Mouse (Mus musculus) erythroblast, embryonic 14.5 days (primary cell): Measurements from ENCODE around the gene Cdv3. TPM values are rescaled to one million over a fixed set of nuclear protein-coding genes. Genes with fewer than 3 reads are reported as not detected.
"Not testable (repeated sequence)": the region's sequence is repeated elsewhere in the genome, so short reads cannot be mapped to it uniquely, and the experiment has no call there.

Source experiments
- H3K27me3 ChIP-seq: 2 replicates; pipeline ENCODE4 v1.6.1; 2012; ENCODE audit warnings: inconsistent platforms; ENCODE audit not compliant: control insufficient read depth
- H3K36me3 ChIP-seq: 2 replicates; pipeline ENCODE4 v1.6.1; 2012; ENCODE audit warnings: mild to moderate bottlenecking, inconsistent platforms; ENCODE audit not compliant: control insufficient read depth
- H3K4me1 ChIP-seq: 2 replicates; pipeline ENCODE4 v1.6.1; 2012; ENCODE audit warnings: inconsistent platforms; ENCODE audit not compliant: control insufficient read depth
- H3K4me3 ChIP-seq: replicated peaks from 2 replicates; pipeline ENCODE3; 2012; ENCODE audit warnings: moderate library complexity, mild to moderate bottlenecking, inconsistent platforms
- H3K9me3 ChIP-seq: 2 replicates; pipeline ENCODE4 v1.6.1; 2012; ENCODE audit warnings: low read length, inconsistent platforms, mixed read lengths; ENCODE audit not compliant: control insufficient read depth
- GATA1 ChIP-seq: IDR thresholded peaks from 2 replicates; pipeline ENCODE4 v1.6.1; 2012; ENCODE audit warnings: low read length, inconsistent platforms, mixed read lengths
- TAL1 ChIP-seq: IDR thresholded peaks from 3 replicates; pipeline ENCODE4 v1.6.1; 2012; ENCODE audit warnings: low read length, inconsistent platforms, mixed read lengths
- polyA plus RNA-seq: library from polyadenylated mRNA; stranded (reverse); fragments of >175 nt; gene quantifications from 2 replicates; pipeline ENCODE4 v1.2.3, GENCODE M21; 2012

The Cdv3 gene
- polyA plus RNA-seq, 1 experiment = 8.8 TPM

DNA sequence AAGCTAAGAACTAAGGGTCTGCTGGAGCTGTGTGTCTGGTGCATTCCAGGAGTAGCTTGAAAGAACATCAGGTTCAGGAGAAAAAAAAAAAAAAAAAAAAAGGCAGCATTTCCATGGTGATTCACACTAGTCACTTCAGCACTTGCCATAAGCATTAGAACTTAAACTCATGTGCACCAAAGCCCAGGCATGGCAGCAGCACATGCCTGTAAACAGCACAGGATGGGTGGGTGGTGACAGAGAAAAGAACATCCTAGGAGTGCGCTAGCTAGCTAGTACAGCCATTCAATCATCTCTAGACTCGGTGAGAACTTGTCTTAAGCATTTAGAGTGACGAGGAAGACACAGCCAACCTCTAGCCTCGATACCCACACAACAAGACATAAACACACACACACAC lies 7.1 kb downstream of the Cdv3 start:
- TF ChIP-seq TAL1 (no peak), GATA1 (no peak)
- peaks cover 28% of the 10 kb centered on the region for H3K4me1 ChIP-seq
- H3K36me3 ChIP-seq = peaks cover 89% of the 10 kb centered on the region
- H3K4me3 ChIP-seq = no peak overlapping the region
- H3K27me3 ChIP-seq = no peaks in the 10 kb centered on the region
- no peaks in the 10 kb centered on the region for H3K9me3 ChIP-seq

DNA sequence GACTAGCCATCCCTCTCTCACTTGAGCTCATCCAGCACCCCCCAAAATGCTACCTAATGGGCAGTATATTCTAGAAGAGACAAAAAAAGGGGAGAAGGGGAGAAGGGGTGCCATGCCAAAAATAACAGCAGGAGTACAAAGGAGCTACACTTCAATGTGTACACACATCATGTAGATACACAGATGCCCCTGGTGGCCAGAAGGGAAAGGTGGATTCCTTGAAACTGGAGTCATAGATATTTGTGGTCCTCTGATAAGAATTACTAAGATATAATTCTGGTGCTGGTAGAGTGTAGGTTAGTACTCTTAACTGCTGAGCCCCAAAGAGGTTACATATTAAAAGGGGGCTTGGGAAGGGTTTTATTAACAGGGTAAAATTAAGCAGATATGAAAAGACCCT lies 7.7 kb downstream of the Cdv3 start:
- no peaks in the 10 kb centered on the region for H3K27me3 ChIP-seq
- H3K4me1 ChIP-seq = peaks cover 22% of the 10 kb centered on the region
- H3K4me3 ChIP-seq = no peak overlapping the region
- TF ChIP-seq GATA1 (no peak), TAL1 (no peak)
- H3K9me3 ChIP-seq = no peaks in the 10 kb centered on the region
- H3K36me3 ChIP-seq = peaks cover 87% of the 10 kb centered on the region

DNA sequence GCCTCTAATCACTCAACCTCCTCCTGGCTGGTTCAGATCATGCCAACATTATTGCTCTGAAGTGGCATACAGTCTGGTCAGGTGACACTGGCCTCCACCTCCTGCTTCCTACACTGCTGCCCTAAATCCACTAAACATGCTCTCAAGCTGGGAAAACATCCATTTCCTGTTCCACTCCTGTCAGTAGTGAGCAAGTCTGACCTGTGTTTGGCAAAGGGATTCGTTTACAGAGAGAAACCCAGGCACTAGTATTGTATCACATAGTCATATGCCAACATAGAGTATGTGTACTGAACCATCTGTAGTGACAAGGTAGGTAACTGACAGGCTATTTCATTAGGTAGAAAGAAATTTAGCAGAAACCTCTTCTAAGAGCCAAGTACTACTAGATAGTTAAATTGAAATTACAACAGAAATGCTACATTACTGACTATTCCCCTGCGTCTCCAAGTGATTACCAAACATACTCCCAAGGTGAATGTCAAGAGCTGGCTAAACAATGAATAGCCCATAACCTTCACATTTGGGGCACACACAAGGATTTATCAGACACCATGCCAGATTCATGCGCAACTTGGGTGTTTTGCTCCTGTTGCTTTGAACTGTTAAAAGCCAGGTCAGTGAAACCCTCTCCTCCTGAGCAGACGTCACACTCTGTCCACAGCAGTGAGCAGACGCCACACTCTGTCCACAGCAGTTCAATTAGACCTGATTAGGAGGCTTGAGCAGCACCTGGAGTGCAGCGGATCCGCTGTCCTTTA lies 12.0 kb downstream of the Cdv3 start:
- Histone ChIP-seq H3K4me1 (peaks cover 12% of the 10 kb centered on the region), H3K36me3 (peaks cover 88% of the 10 kb centered on the region)
- not testable (repeated sequence) for H3K27me3 ChIP-seq, H3K4me3 ChIP-seq, H3K9me3 ChIP-seq

DNA sequence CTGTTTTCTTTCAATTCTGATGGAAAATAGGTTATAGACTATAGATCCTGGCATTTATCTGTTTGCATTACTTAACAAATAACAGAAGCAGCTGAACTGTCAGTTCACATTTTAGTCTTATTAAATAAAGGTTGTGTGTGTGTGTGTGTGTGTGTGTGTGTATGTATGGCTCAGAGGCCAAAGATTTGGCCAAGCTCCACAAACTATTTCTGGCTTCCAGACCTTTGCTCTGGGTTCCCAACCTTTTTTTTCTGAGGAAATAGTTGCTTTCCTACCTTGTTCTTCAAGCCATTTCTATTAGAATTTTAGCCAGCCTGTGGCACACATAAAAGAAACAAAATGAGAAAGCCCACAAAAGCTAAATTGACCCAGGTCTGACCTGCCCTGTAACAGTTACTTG lies 16.8 kb downstream of the Cdv3 start:
- peaks cover 98% of the 10 kb centered on the region for H3K36me3 ChIP-seq
- H3K4me3 ChIP-seq = no peak overlapping the region
- H3K4me1 ChIP-seq = peaks cover 7% of the 10 kb centered on the region
- no peaks in the 10 kb centered on the region for H3K9me3 ChIP-seq
- no peaks in the 10 kb centered on the region for H3K27me3 ChIP-seq
- TF ChIP-seq TAL1 = no peak
- no peak for TF ChIP-seq GATA1

DNA sequence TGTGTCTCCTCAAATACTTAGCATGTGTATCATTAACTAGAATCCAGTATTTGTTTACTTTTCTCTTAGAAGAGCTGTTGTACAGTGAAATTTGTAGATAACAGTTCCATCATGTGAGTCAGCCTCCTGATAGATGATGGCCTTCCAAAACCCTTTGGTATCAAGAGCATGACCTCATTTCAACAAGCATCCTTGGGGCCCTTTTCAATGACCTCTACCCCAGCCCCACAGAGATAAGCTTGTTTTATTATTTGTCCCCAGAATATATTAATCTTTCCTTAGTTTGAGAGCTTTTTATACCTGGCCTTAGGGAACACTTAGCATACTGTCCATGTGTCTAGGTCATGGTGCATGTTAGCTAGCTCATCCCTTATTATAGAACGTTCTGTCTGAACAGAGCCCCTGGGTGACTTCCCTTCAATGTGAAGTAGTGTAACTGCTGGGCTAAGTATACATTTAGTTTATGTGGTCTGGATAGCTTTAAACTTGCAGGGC lies 17.6 kb downstream of the Cdv3 start:
- Histone ChIP-seq H3K4me1 (peaks cover 7% of the 10 kb centered on the region), H3K4me3 (no peak overlapping the region), H3K9me3 (no peaks in the 10 kb centered on the region), H3K27me3 (no peaks in the 10 kb centered on the region), H3K36me3 (peaks cover 99% of the 10 kb centered on the region)
- TF ChIP-seq TAL1 = no peak
- TF ChIP-seq GATA1 = no peak

DNA sequence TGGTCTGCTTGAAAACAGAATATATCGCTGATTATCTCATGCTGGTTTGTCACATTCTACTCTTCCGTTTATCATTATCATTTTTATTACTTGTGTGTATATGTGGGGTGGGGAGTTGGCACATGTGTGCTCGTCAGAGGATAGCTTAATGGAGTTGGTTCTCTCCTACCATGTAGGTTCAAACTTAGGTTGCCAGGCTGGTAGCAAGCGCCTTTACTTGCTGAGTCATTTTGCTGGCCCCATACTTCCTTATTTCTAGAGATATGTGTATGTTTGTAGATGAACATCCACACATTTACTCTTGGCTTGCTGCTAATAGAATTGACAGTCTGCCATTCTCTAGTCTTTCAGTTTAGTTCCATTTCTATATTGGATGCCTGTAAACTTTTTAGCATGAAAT lies 18.6 kb downstream of the Cdv3 start:
- Histone ChIP-seq H3K36me3 (peaks cover 100% of the 10 kb centered on the region), H3K27me3 (no peaks in the 10 kb centered on the region), H3K9me3 (no peaks in the 10 kb centered on the region), H3K4me1 (peaks cover 7% of the 10 kb centered on the region), H3K4me3 (no peak overlapping the region)
- TF ChIP-seq GATA1 (no peak), TAL1 (no peak)

DNA sequence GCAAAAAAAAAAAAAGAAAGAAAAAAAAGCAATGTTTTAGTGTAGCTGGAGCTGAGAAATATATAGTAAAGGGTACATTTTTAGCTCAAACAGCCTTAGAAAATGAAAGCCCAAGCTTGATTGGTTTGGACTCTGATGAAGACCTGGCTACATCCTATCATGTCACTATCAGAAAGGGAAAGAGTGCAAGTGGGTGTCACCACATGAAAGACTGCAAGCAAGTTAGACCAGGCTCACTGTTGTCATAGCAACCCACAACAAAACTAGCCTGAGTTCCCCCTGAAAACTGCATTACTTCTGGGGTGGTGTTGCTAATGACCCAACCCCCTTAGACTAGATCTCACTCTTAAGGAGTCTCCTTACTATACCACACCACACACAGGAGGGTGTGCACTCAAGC lies 28.7 kb downstream of the Cdv3 start:
- Histone ChIP-seq H3K4me1 (no peaks in the 10 kb centered on the region), H3K36me3 (peaks cover 96% of the 10 kb centered on the region), H3K27me3 (no peaks in the 10 kb centered on the region), H3K9me3 (no peaks in the 10 kb centered on the region), H3K4me3 (no peak overlapping the region)
- TF ChIP-seq TAL1 (no peak), GATA1 (no peak)

DNA sequence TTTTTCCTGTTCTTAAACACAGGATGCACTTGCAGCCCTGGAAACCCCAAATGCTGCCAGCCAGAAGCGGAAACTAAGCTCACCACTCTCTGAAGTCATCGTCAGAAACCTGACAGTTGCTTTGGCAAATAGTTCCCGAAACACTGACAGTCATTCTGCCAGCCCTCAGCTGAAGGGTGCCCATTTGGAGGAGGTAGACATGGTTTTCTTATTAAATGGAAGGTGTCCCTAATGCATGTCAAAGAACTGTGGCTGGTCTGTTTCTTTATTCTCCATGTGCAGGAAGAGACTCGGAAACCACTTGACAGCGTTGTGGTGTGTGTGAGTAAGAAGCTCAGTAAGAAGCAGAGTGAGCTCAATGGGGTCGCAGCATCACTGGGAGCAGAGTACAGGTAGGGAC lies 33.0 kb downstream of the Cdv3 start:
- Histone ChIP-seq H3K36me3 (peaks cover 100% of the 10 kb centered on the region), H3K4me1 (peaks cover 6% of the 10 kb centered on the region), H3K9me3 (no peaks in the 10 kb centered on the region), H3K4me3 (no peak overlapping the region), H3K27me3 (no peaks in the 10 kb centered on the region)
- no peak for TF ChIP-seq GATA1
- no peak for TF ChIP-seq TAL1

DNA sequence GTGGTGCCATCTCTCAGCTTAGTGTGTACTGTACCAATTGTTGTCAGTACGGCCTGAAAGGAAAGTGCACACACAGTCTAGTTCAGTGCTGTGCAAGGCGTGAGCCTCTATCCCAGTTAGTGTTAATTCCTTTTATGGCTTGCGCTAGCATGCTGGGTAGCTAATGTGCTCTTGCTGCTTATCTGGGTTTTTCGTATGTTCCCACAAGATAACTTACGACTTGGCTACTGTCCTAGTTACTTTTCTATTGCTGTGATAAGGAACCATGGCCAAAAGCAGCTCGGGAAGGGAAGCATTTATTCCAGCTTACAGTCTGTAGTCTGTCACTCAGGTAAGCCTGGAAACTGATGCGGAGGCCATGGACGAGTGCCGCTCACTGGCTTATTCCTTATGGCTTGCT lies 39.2 kb downstream of the Cdv3 start:
- H3K4me3 ChIP-seq = peak overlapping the region; percentile 40
- TF ChIP-seq GATA1 = peak; percentile 80
- peak; percentile 68 for TF ChIP-seq TAL1

DNA sequence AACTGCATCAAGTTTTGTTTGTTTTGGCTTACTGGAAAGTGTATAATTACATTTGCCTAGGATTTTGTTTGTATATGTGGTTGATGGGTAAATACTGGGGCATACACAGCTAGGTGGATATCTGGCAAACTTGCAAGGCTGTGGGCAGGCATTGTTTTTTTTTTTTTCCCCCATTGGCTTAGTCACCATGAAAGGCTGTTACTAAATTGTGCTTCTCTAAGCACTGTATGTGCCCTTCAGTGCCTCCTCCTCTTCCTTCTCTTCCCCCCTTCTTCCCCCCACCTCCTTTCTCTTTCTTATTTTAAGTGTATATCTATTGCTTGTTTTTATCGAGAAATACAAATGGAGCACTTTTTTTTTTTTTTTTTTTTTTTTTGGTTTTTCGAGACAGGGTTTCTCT lies 41.0 kb downstream of the Cdv3 start:
- Histone ChIP-seq H3K36me3 (peaks cover 100% of the 10 kb centered on the region), H3K9me3 (peaks cover 8% of the 10 kb centered on the region), H3K27me3 (no peaks in the 10 kb centered on the region), H3K4me1 (peaks cover 50% of the 10 kb centered on the region), H3K4me3 (no peak overlapping the region)
- no peak for TF ChIP-seq GATA1
- no peak for TF ChIP-seq TAL1

More for the DNA sequence above, 39.2 kb downstream of the Cdv3 start:
- Histone ChIP-seq H3K27me3 (no peaks in the 10 kb centered on the region), H3K9me3 (peaks cover 8% of the 10 kb centered on the region), H3K4me1 (peaks cover 50% of the 10 kb centered on the region), H3K36me3 (peaks cover 100% of the 10 kb centered on the region)
